Mouse (Mus musculus) CD4-positive, CD25-positive, alpha-beta regulatory T cell, adult 4 months (primary cell): Measurements from ENCODE around the gene Phf10. TPM values are rescaled to one million over a fixed set of nuclear protein-coding genes. Genes with fewer than 3 reads are reported as not detected.
"Not testable (repeated sequence)": the region's sequence is repeated elsewhere in the genome, so short reads cannot be mapped to it uniquely, and the experiment has no call there.

Experiments used
- ATAC-seq: one replicate; pipeline ENCODE4 v1.8.0; 2017
- polyA plus RNA-seq, 2 experiments: library from polyadenylated mRNA; unstranded; fragments of 100-300 nt; shearing (Covaris generic); gene quantifications; one replicate each; pipeline ENCODE4 v1.2.1; 2017

Phf10 gene
- 10 to 100 TPM in 1 of 2 experiments, 1 to 10 TPM in 1; 7.3 to 12.7 TPM for polyA plus RNA-seq

- peak; percentile 57 for ATAC-seq
These were observed at the start of gene Phf10 for GRCm38 (mm10) chr17:14960951-14961556. TSS of gene Phf10 (minus strand) at chr17:14961273.

DNA sequence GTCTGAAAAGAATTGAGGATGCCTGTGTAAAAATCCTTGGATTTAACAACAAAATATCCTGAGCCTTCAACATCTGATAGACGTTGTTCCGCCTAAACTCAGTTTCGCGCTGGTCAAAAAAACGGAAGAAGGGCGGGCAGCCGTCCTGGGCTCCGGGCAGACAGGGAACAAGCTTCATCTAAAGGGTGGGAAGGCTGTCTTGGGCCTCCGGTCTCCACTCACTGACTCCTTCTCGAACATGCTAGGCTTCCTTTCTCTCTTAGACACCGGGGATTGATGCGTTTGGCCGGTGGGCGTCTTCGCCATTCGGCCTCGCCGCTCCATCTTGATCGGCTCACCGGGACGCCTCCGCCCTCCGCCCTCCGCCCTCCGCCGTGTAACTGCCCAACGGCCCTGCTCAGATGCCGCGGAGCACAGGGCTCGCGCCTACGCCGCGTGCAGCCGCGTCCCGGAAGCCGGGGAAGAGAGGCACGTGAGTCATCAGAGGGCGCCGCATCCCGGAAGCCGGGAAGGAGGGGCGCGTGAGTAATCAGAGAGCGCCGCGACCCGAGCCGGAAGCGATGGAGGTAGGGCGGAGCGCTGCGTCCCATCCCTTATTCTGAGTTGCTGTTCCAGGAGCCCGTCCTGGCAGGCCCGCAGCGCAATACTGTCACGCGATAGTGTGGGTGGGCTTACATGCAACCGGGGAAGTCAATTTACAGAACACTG, 48.8 kb upstream of the Phf10 start, which contains the start of gene Gm3435:
Gm3435 (plus strand) TSS at position 471 of the 708 bp plus-strand sequence.
- peak; percentile 91 for ATAC-seq

DNA sequence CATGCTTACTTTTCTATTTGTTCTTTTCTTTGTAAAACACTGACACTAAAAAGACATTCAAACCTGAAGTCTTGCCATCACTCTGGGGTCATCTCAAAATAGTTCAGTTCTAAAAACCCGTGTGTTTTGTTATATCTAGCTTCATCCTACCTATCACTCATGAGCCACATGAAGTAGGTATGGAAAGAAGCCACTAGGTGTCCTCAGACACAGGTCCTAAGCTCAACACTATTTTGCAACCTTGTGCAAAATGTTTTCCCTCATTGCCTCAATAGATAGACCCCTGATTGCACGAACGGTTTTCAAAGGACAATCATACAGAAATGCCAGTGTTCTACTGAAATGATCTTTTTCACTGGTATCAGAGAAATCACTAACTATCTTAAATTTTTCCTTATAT, 48.0 kb upstream of the Phf10 start:
- peak; percentile 74 for ATAC-seq

GRCm38 (mm10) chr17:15000047-15000446, 39.0 kb upstream of the Phf10 start:
- ATAC-seq, result not testable (repeated sequence)

GRCm38 (mm10) chr17:14994140-14994539, 33.1 kb upstream of the Phf10 start:
- not testable (repeated sequence) for ATAC-seq

GRCm38 (mm10) chr17:14993139-14993832, 32.2 kb upstream of the Phf10 start:
- ATAC-seq, result peak; percentile 59

GRCm38 (mm10) chr17:14992522-14993138, 31.6 kb upstream of the Phf10 start:
- peak; percentile 62 for ATAC-seq

DNA sequence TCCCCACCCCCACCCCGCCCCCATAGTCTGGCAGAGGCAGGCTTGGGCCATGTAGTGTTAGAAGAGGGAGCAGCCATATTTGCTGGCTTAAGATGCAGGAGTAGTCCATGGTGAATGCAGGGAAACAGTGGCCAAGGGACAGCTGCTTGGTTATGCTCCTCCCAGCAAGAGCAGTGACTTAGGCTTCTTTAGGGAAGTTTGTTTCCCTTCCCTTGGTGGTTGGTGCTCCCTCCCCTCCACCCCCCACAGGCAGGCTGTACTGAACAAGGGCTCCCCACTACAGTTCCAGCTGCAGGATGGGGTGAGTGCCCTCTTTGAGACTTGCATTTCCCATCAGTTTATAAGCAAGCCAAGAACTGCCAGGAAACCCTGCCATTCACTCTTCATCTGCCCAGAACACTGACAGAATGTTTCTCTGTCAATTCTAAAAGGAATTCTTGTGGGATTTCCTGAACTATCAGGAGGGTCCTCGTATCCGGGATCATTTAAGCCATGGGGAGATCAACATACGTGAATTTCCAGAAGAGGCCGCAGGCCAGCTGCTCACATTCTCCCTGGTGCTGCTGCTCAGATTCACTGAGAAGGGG, 29.1 kb upstream of the Phf10 start:
- not testable (repeated sequence) for ATAC-seq

GRCm38 (mm10) chr17:14978362-14979038, 17.4 kb upstream of the Phf10 start, which contains the start of the genes 9030025P20Rik and Gm3417:
TSS of gene 9030025P20Rik (plus strand) at chr17:14978468.
TSS of gene Gm3417 (minus strand) at chr17:14978790.
- ATAC-seq, result peak; percentile 94

GRCm38 (mm10) chr17:14977718-14978361, 16.8 kb upstream of the Phf10 start:
- ATAC-seq, result peak; percentile 68

DNA sequence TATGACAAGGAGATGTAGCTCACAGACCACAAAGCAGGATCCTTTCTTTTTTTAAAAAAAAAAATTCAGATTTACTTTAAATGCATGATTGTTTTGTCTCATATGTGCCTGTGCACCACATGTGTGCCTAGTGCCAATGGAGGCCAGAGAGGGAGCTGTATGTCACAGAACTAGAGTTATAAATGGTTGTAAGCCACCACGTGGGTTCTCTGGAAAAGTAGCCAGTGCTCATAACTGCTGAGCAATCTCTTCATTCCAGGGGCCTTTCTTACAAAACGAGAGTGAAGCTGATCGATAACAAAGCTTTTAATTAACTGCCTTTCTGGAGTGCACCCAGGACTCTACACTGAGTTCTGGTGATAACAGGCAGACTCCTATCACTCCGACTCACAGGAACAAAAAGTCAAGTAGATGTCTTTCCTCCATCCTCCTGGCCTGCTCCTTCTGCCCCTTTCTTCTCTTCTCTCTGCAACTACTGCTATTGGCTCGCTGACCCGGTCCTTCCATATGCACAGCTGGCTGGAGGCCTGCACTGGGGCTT, 7.4 kb upstream of the Phf10 start:
- not testable (repeated sequence) for ATAC-seq

DNA sequence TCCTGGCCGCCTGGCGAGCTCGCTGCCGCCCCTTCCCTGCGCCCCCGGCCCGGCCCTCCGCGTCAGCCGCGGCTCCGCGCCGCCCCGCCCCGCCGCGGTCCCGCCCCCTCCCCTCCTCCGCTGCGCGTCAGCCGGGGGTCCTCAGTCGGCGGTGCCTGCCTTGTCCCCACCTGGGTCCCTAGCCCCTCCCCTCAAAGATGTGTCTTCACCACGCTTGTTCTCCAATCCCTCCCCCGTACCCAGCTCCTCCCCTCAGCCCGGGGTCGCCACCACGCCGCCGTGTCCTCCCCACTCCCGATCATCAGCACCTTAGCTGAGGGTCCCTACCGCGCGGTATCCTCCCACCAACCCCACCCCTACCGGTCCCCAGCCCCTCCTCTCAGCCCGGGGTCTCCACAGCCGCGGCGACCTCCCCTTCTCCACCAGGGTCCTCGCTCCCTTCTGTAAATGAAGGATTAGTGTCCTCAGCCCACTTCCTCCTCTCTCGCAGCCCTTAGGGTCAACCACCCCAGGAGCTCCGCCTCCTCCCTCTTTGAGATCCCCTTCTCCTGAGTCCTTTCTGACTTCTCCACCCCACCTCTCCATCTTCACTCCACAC, 583 bp upstream of the Phf10 start:
- ATAC-seq, result peak; percentile 58

GRCm38 (mm10) chr17:14960520-14960919, 553 bp downstream of the Phf10 start:
- peak; percentile 31 for ATAC-seq

DNA sequence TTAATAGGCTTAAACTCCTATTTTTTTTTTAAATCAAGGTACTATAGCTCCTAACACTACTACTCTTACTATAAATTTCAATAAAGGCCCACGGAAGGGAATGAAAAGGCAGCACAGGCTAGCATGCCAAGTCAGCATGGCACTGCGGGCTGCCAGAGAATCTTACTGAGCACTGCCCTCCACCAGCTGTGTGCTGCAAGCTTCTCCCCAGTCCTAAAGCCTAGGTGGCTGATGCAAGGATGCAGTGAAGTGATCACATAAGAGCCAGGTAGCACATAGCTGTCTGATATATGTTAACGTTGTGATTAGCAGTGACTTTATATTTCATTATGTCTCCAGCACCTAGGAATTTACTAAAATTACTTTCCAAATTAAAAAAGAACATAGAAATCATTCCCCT, 1.1 kb downstream of the Phf10 start:
- no peak for ATAC-seq

DNA sequence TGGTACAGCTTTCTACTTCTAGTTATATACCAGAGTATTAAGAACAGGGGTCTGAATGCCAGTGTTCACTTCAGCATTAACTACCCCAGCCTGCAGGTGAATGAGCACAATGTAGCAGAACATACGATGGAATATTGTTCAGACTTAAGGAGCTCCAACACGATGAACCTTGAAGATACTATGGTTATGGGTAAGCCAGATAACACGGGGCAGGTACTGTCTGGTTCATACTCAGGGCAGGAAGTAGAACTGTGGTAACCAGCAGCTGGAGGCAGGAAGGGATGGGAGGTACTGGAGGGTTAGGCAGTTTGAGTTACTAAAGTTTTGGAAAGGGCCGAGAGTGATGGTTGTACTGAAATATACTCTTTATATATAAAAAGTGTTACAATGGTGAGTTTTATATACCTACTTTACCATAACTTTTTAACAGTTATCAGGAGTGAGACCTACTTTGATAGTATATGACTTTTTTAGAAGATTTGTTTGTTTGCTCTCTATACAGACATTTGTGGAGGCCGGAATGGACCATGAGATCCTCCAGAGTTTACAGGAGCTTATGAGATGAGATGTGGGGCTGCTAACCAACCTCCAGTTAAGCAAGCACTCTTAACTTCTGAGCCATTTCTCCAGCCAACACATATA, 2.3 kb downstream of the Phf10 start:
- no peak for ATAC-seq

DNA sequence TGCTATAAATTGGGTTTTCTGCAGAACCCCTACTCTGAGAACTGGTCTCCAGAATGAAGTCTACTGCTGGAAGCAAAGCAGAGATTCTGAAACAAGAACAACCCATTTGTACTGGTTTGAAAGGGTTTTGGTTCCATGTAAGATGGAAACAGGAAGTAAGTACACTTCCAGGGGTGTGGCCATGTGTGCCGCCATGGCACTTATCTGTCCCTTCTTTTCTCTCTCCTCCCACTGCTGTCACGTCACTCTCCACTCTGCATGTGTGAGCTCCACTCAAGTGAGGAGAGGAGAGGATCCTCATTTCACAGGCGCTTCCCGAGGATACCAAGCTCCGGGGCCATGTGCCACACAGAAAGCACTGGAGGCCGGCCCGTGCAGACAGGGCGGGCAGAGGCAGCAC, 7.6 kb downstream of the Phf10 start:
- no peak for ATAC-seq

GRCm38 (mm10) chr17:14949161-14949827, 11.8 kb downstream of the Phf10 start:
- no peak for ATAC-seq

DNA sequence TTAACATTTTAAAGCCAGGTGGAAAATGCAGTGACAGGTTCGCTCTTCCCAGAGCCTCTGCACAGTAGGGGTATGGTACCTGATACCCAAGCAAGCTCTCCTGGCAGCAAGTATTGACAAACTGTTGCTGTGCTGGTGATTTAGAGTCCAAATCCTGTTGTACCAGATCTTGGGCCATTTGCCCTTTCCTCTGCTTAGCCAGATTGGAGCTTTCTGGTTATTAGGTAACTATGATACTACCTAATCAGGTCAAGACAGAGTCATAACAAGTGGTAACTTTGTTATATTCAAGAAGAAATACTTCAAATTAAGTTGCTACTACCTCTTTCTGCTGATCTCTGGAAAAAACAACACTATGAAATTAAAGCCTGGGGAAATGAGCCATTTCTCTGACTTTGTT, 16.5 kb downstream of the Phf10 start:
- no peak for ATAC-seq

GRCm38 (mm10) chr17:14943729-14944059, 17.4 kb downstream of the Phf10 start:
- ATAC-seq, result peak; percentile 18
